Mouse (Mus musculus) layer of hippocampus, adult 8-10 months (tissue): ENCODE data around the gene Plekhh1. TPM values are rescaled to one million over a fixed set of nuclear protein-coding genes. Genes with fewer than 3 reads are reported as not detected.

Experiments
- DNase-seq, 2 experiments: peaks; one replicate each; pipeline ENCODE4 v3.0.0; 2022; ENCODE audit warnings: low spot score in 2 of 2
- total RNA-seq, 4 experiments: library from RNA; stranded (reverse); gene quantifications; 2 replicates each; pipeline ENCODE4 v1.2.4; 2022

The Plekhh1 gene
- total RNA-seq = 10 to 100 TPM; 18.4 to 19.5 (median 18.9) TPM

GRCm38 (mm10) chr12:79028911-79029861 lies at the start of gene Plekhh1:
Gene Plekhh1, plus strand, starts transcription at chr12:79029163.
- DNase-seq = no peak

DNA sequence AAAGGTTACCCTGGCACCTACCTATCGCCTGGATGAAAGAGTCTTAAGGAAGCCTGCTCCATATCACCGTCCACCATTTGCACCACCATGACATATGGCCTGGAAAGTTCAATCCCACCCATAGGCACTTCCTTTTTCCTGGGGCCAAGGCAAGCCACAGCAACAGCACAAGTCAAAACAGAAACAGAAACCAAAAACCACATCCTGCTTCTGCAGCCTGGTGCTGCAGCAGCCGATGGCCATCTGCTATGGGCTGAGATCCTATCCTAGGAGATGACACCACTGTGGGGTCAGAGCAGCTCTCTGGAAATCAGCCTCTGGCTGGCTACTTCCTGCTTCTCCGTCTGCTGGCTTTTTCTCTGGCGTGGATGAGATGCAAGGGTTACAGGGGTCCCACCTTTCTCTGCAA lies 48.3 kb upstream of the Plekhh1 start:
- no peak for DNase-seq

GRCm38 (mm10) chr12:78981131-78981530 lies 47.8 kb upstream of the Plekhh1 start:
- DNase-seq = no peak

DNA sequence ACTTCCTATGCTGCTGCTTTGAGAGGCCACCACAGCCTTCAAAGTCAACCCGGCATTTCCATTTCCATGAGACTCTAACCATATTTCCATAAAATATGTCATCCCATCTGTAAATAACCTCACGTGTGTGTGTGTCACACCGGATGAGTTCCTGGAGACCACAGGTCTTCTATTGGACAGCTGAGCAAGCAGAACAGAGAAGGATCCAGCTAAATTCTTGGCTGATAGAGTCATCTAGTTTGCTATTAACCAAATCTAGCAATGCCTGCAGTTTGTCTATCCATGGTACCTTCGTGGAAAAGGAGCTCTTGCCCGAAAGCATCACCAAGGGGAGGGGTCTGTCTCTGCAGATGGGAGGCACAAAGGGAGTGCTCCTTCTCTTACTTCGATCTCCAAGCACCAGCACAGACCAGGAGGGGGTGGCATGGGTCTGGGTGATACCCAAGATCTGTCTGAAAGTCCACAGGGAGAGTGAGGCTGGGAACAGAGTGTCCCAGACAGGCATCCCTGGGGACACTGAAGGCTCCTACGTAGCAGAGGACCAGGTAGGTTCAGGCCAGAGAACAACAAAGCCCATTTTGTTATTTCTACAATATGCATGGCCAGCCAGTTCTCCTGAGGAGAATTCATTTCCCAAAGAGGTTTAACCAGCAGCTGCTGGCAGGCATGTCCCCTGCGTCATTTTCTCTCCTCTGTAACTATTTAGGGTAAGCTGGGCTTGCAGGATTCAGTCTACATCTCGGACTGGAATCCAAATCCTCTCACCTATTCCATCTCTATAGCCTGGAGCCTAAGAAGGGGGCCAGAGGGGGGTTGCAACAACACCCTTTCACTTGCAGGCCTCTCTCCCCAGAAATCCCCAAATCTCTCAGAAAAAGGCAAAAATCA lies 46.8 kb upstream of the Plekhh1 start:
- no peak for DNase-seq

- no peak for DNase-seq
Measured at GRCm38 (mm10) chr12:78983296-78984034, 45.5 kb upstream of the Plekhh1 start.

DNA sequence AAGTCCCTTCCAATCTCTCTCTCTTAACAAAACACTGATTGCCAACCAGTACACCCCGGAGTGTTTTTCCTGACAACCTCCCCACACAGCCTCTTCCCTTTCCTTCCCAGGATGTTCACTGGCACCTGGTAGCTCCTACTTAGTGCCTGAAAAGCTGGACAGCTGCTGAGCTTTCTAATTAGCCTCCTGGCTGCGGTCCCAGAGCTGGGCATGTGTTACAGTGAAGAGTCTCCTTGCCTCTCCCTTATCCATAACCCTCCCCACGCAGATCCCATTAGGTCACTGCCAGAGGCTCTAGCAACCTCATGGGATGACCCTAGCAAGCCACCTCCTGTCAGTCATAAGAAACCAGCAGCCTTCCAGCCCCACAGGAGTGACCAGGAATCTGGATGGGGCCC lies 44.9 kb upstream of the Plekhh1 start:
- DNase-seq = peak; percentile 34 to 48

- DNase-seq = no peak
Measured at GRCm38 (mm10) chr12:78987581-78988081, 41.3 kb upstream of the Plekhh1 start.

GRCm38 (mm10) chr12:78996271-78996670 lies 32.7 kb upstream of the Plekhh1 start:
- DNase-seq = no peak

GRCm38 (mm10) chr12:78996711-78997110 lies 32.3 kb upstream of the Plekhh1 start:
- DNase-seq = no peak

- DNase-seq = no peak
Measured at GRCm38 (mm10) chr12:79002406-79002805, 26.6 kb upstream of the Plekhh1 start.

DNA sequence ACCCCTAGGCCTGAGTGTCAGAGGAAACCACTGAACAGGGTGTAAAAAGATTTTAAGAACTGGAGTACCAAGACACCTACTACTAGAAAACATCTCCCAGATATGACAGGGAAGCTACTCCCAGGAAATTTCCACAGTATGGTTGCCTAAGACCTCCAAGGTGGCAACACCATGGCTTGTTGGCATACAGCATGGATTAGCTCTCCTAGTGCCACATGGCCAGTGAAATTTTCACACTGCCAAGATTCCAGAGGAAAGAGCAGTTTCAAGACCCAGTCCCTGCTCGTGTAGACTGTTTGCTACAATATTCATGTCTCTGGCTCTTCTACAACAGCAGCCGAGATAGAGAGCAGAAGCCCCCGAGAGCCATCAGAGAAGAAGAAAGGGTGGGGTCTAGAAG lies 26.0 kb upstream of the Plekhh1 start:
- no peak for DNase-seq

- DNase-seq = no peak
Measured at GRCm38 (mm10) chr12:79005456-79005855, 23.5 kb upstream of the Plekhh1 start.

GRCm38 (mm10) chr12:79006076-79006475 lies 22.9 kb upstream of the Plekhh1 start:
- DNase-seq = no peak

GRCm38 (mm10) chr12:79006478-79007125 lies 22.4 kb upstream of the Plekhh1 start:
- DNase-seq = peak in 1 of 2 experiments; percentile 29

DNA sequence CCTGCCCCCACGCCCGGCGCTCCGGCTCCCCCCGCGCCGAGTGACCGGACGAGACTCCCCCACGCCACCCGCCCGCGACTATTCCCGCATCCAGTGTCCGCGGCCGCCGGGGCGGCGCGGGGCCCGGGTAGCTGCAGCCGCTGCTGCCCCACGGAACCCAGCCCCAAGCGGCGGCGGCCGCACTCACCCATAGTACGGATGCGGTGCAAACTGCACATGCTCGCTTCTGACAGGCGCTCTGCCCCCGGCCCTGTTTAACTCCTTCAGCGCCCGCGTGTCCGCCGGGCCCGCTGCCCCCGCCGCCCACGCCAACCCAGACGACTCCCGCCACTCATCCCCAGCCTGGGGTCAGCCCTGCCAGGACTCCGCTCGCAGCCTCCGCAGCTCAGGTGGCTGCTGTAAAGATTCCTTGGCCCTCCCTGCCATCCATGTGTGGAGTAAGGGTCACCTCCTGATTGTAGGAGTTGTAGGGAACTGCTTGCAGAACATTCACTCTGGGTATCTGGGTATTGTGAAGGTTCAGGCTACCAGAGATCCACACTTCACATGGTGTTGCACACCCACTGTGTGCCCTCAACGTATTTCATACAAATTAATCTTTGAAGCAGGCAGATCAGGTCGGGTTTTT lies 21.7 kb upstream of the Plekhh1 start, which contains the start of gene Tmem229b:
Gene Tmem229b (minus strand): TSS at position 502 of the 628 bp plus-strand sequence.
- DNase-seq = peak; percentile 41 to 59

GRCm38 (mm10) chr12:79010569-79010968 lies 18.4 kb upstream of the Plekhh1 start:
- no peak for DNase-seq

GRCm38 (mm10) chr12:79016109-79016508 lies 12.9 kb upstream of the Plekhh1 start:
- no peak for DNase-seq

- DNase-seq = no peak
Measured at GRCm38 (mm10) chr12:79017994-79018399, 11.0 kb upstream of the Plekhh1 start.

DNA sequence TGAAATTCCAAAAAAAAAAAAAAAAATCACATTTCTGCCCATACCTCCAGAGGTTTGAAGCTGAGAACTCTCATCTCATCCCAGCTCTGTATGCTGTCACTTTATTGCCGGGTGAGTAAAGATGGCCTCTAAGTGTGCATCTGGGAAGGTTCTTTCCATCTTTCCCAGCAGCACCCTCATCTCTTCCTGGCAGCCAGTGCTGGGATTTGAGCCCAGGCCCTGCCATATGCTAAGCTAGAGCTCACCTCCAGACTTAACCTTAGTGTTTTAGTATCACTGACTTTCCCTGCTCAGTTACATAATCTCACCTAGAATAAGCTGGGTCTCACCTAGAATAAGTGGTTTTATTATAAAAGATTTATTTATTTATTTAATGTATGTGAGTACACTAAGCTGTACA lies 7.1 kb upstream of the Plekhh1 start:
- DNase-seq = no peak

DNA sequence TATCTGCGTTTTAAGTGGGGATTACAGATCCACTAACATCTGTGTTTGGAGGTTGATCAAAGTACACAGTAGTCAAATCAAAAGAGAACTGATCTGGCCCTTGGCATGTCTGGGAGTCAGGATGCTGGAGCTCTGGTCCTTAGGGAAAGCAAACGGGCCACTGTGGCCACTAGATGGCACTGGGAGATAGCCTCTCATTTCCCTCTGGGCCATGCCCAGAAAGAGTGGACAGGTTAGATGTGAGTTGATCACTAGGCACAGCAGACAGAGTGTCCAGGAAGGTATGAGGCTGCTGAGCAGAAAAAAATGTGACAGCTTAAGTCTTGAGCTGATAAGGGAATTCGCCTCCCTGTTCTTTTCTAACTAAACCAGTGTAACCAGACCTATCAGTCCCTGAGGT lies 6.1 kb upstream of the Plekhh1 start:
- DNase-seq = peak in 1 of 2 experiments; percentile 75
